Mouse (Mus musculus) thymus, adult 2 months (tissue): ENCODE results near the gene Mif. TPM values are rescaled to one million over a fixed set of nuclear protein-coding genes. Genes with fewer than 3 reads are reported as not detected.

Source experiments
- DNase-seq: peaks from one replicate; pipeline ENCODE4 v3.0.0; 2021
- H3K27ac ChIP-seq: fragments of 200-500 bp; 2 replicates; pipeline ENCODE4 v1.5.1; 2012; ENCODE audit warnings: low read length, control low read depth; ENCODE audit not compliant: control insufficient read depth, insufficient read depth
- H3K27me3 ChIP-seq: fragments of 200-500 bp; 2 replicates; pipeline ENCODE4 v1.6.1; 2012; ENCODE audit warnings: mild to moderate bottlenecking, low read length, moderate library complexity, mixed read lengths; ENCODE audit not compliant: control insufficient read depth, insufficient read depth
- H3K36me3 ChIP-seq: fragments of 200-500 bp; 2 replicates; pipeline ENCODE4 v1.6.1; 2012; ENCODE audit warnings: mild to moderate bottlenecking, low read length, moderate library complexity; ENCODE audit not compliant: control insufficient read depth, insufficient read depth
- H3K4me1 ChIP-seq: fragments of 200-500 bp; replicated peaks from 2 replicates; pipeline ENCODE4 v1.6.1; 2012; ENCODE audit warnings: low read length; ENCODE audit not compliant: control insufficient read depth, insufficient read depth
- H3K4me3 ChIP-seq: fragments of 200-500 bp; 2 replicates; pipeline ENCODE4 v1.5.1; 2012; ENCODE audit warnings: mild to moderate bottlenecking, low read length, control low read depth, moderate library complexity; ENCODE audit not compliant: control insufficient read depth, insufficient read depth
- CTCF ChIP-seq: fragments of 200-500 bp; IDR thresholded peaks from 2 replicates; pipeline ENCODE4 v1.5.1; 2012; ENCODE audit warnings: mild to moderate bottlenecking, control low read depth, low read length, moderate library complexity, borderline replicate concordance; ENCODE audit not compliant: control insufficient read depth, poor library complexity, insufficient read depth; ENCODE audit errors: extremely low read depth
- POLR2A ChIP-seq: fragments of 200-500 bp; IDR thresholded peaks from 2 replicates; pipeline ENCODE4 v1.6.1; 2012; ENCODE audit warnings: mild to moderate bottlenecking, low read length, control low read depth, moderate library complexity; ENCODE audit not compliant: control insufficient read depth, poor library complexity, insufficient read depth; ENCODE audit errors: extremely low read depth
- WGBS: fragments of 180-500 bp; shearing (Covaris S2); methylation state at CpG from one replicate; pipeline ENCODE4 v1.1.7; 2018; 5-methylcytosine and 5-hydroxymethylcytosine counted together
- polyA plus RNA-seq: library from polyadenylated mRNA; depleted of rRNA; stranded (reverse); fragments of >200 nt; gene quantifications from 2 replicates; pipeline ENCODE4 v1.2.3, GENCODE M21; 2012

Gene Mif
- polyA plus RNA-seq, 1 experiment = 1,833 TPM

- Histone ChIP-seq H3K27ac (no peak overlapping the region), H3K36me3 (no peaks in the 10 kb centered on the region), H3K27me3 (no peaks in the 10 kb centered on the region), H3K4me3 (no peak overlapping the region), H3K4me1 (peaks cover 12% of the 10 kb centered on the region)
- WGBS = 86% methylated on average over 10 of the region's 10 CpGs
- no peak for TF ChIP-seq CTCF
- TF ChIP-seq POLR2A = no peak
- no peak for DNase-seq
Measured at GRCm38 (mm10) chr10:75839092-75839491, 20.9 kb downstream of the Mif start.

GRCm38 (mm10) chr10:75837248-75837759 lies 22.7 kb downstream of the Mif start, which contains the start of gene Gstt2:
Gene Gstt2 (minus strand): TSS chr10:75837424.
- peak; percentile 93 for DNase-seq
- peaks cover 26% of the 10 kb centered on the region for H3K4me1 ChIP-seq

GRCm38 (mm10) chr10:75835761-75836531 lies 24.1 kb downstream of the Mif start:
- Histone ChIP-seq H3K36me3 (no peaks in the 10 kb centered on the region), H3K27ac (peak overlapping the region; percentile 87), H3K27me3 (no peaks in the 10 kb centered on the region), H3K4me3 (no peak overlapping the region), H3K4me1 (peaks cover 26% of the 10 kb centered on the region)
- 0 out of 2 replicates have a peak, but pooled peaks have one; percentile 15 for TF ChIP-seq POLR2A
- no peak for TF ChIP-seq CTCF
- peak; percentile 80 for DNase-seq
- under 1% methylated on average over 10 of the region's 10 CpGs for WGBS

More at GRCm38 (mm10) chr10:75837248-75837759, 22.7 kb downstream of the Mif start, which contains the start of gene Gstt2:
- H3K36me3 ChIP-seq = no peaks in the 10 kb centered on the region
- peak within 1 kb of the TSS; percentile 87 for H3K27ac ChIP-seq
- WGBS = under 1% methylated on average over 21 of the region's 21 CpGs
- H3K4me3 ChIP-seq = peak within 1 kb of the TSS; percentile 59
- TF ChIP-seq CTCF (peak; percentile 69; the same call in 1 of the 2 replicates), POLR2A (peak; percentile 84)
- no peaks in the 10 kb centered on the region for H3K27me3 ChIP-seq

GRCm38 (mm10) chr10:75835307-75835706 lies 24.7 kb downstream of the Mif start:
- under 1% methylated on average over 10 of the region's 10 CpGs for WGBS

GRCm38 (mm10) chr10:75834721-75835120 lies 25.3 kb downstream of the Mif start:
- Histone ChIP-seq H3K4me3 (peak overlapping the region; percentile 84), H3K27me3 (no peaks in the 10 kb centered on the region), H3K4me1 (peaks cover 26% of the 10 kb centered on the region), H3K36me3 (no peaks in the 10 kb centered on the region), H3K27ac (peak overlapping the region; percentile 87)
- 3% methylated on average over 9 of the region's 9 CpGs for WGBS
- DNase-seq = no peak
- TF ChIP-seq POLR2A (no peak), CTCF (no peak)

More at GRCm38 (mm10) chr10:75835307-75835706, 24.7 kb downstream of the Mif start:
- Histone ChIP-seq H3K4me3 (peak overlapping the region; percentile 42), H3K36me3 (no peaks in the 10 kb centered on the region), H3K4me1 (peaks cover 26% of the 10 kb centered on the region), H3K27me3 (no peaks in the 10 kb centered on the region), H3K27ac (peak overlapping the region; percentile 87)
- no peak for TF ChIP-seq POLR2A
- no peak for TF ChIP-seq CTCF
- DNase-seq = peak; percentile 69

GRCm38 (mm10) chr10:75834250-75834649 lies 25.8 kb downstream of the Mif start:
- Histone ChIP-seq H3K27ac (peak overlapping the region; percentile 74), H3K27me3 (no peaks in the 10 kb centered on the region), H3K4me3 (peak overlapping the region; percentile 84), H3K4me1 (peaks cover 26% of the 10 kb centered on the region), H3K36me3 (no peaks in the 10 kb centered on the region)
- TF ChIP-seq CTCF (no peak), POLR2A (peak; percentile 31; the same call in 1 of the 2 replicates)
- 2% methylated on average over 21 of the region's 21 CpGs for WGBS
- DNase-seq = peak; percentile 73
